Mouse (Mus musculus) erythroblast, embryonic 14.5 days (primary cell): ENCODE data around the gene Ppm1h.

Experiments used
- GATA1 ChIP-seq: IDR thresholded peaks from 2 replicates; pipeline ENCODE4 v1.6.1; 2012; ENCODE audit warnings: low read length, inconsistent platforms, mixed read lengths
- TAL1 ChIP-seq: IDR thresholded peaks from 3 replicates; pipeline ENCODE4 v1.6.1; 2012; ENCODE audit warnings: low read length, inconsistent platforms, mixed read lengths

DNA sequence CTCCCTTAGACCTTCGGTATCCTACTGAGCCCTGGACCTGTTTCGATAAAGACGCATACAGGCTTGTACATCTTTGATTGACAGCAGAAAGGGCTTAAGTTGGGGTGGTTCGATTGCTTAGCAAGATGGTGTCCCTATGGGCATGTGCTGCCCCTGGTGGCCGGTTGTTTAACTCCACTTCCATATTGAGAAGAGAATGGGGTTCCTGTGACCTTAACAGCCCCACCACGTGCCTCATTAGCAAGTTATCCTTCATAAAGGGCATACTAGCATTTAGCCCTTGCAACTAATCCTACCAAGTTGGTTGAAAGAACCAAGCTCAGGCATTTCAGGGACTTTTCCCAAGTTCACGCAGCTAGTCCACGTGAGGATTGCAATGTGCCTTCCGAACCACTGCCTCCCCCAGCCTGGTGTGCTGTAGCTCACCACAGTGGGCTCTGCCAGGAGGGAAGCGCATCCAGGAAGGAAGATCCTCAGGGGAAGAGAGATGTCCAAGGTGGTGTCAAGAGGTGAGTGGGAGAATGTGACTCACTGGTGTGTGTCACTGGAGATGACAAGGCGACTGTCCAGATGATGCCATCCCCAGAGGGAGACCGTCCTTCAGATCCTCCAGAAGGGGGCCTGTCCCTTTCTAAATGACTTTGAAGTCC lies 216.7 kb downstream of the Ppm1h start:
- TF ChIP-seq GATA1 (no peak), TAL1 (no peak)
